Mouse (Mus musculus) urinary bladder, postnatal 14 days (tissue): ENCODE measurements around the gene Praf2.

ENCODE experiments used
- DNase-seq: peaks from one replicate; pipeline ENCODE4 v3.0.0; 2021; ENCODE audit warnings: low spot score

Praf2 gene

GRCm38 (mm10) chrX:7739336-7740081 is 11.3 kb downstream of the Praf2 start:
- DNase-seq, result peak; percentile 59

- peak; percentile 63 for DNase-seq
These were observed 12.0 kb downstream of the Praf2 start for GRCm38 (mm10) chrX:7740082-7740819.

- DNase-seq, result peak; percentile 16
These were observed 12.9 kb downstream of the Praf2 start for GRCm38 (mm10) chrX:7741103-7741502.

DNA sequence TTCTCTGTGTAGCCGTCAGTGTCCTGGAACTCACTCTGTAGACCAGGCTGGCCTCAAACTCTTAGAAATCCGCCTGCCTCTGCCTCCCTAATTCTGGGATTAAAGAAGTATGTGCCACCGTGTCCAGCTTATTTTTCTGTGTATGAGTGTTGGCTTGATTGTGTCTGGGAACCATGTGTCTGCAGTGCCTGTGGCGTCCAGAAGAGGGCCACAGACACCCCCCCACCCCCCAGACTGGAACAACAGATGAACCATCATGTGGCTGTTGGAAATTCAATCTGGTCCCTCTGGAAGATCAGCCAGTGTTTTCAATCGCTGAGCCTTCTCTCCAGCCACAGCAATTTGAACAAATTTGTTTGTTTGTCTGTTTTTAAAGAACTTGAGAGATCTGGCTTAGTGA is 15.2 kb downstream of the Praf2 start:
- no peak for DNase-seq

DNA sequence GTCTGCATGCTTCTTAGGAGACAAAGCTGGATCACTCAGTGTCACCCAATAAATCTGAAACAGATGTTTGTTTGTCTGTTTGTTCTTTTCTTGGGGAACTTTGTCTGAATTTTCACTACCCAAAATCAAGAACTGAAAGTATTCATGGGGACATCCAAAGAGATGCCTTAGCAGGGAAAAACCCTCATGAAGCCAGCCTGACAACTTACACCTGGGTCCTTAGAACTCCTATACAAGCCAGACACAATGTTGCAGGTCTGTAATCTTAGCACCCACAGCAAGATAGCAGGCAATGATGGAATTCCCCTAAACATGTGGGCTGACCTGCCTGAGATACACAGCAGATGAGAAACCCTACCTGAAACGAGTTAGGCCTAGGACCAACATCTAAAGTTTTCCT is 16.7 kb downstream of the Praf2 start:
- no peak for DNase-seq

GRCm38 (mm10) chrX:7745429-7745828 is 17.2 kb downstream of the Praf2 start:
- no peak for DNase-seq

- DNase-seq, result peak; percentile 67
These were observed 22.3 kb downstream of the Praf2 start, which contains the start of gene Ccdc120 for GRCm38 (mm10) chrX:7750432-7751116. TSS of gene Ccdc120 (minus strand) at chrX:7750905.

DNA sequence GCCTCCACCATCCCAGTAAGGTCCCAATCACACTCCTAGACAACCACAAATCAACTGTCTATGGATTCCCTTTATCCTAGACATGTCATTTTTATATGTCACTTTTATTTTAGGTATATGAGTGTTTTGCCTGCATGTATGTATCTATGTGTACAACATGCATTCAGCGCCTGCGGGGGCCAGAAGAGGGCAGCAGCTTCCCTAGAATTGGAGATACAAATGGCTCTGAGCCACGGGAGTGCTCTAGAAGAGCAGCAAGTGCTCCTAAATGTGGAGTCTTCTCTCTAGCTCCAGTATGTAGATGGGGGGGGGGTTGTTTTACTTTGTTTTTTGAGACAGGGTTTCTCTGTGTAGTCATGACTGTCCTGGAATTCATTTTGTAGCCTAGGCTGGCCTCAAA is 25.4 kb downstream of the Praf2 start:
- DNase-seq, result peak; percentile 25

- DNase-seq, result peak; percentile 93
These were observed 34.1 kb downstream of the Praf2 start, which contains the start of gene Tfe3 for GRCm38 (mm10) chrX:7762137-7762920. TSS of gene Tfe3 (plus strand) at chrX:7762560.

DNA sequence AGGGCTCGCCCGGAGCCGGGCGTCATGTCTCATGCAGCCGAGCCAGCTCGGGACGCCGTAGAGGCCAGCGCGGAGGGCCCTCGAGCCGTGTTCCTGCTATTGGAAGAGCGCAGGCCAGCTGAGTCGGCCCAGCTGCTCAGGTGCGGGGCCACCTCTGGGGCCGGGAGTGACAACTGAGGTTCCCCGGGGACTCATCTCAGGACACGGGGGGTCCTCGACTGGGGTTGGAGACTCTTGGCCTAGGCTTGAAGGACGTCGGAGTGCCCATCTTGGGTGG is 34.6 kb downstream of the Praf2 start:
- DNase-seq, result no peak

DNA sequence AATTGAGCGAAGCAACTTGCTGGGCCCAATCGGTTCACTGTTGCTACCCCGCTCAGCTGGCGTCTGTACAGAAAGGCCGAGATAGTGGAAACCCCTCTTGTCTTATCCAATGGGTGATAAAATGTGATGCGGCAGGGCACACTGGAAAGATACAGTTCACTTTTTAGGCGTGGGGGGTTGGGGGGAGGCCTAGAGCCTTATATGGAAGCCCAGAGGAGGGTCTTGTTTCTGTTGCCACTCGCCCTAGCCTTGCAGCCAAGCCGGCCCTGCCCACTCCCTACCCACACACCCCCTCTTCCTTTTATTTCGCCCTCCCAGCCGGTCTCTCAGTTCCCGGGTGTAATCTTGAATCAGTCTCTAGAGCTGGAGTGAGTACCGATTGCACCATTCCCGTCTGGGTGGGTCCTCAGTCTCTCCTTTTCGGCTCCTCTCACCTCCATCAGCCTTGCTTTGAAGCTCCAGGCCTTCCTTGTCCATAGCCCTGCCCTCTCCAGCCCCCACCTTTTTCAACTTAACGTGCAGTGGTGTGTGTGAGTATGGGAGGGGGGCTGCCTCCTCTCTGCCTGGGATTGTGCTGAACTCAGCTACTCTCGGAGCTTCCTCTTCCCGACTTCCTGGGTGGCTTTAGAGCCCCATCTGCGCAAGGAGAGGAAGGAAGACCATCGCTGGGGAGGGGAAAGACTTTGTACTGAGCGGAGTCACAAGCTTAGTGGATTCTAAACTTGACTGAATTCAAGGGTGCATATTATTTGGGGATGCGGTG is 35.6 kb downstream of the Praf2 start:
- DNase-seq, result peak; percentile 37

GRCm38 (mm10) chrX:7764657-7765280 is 36.5 kb downstream of the Praf2 start:
- no peak for DNase-seq

DNA sequence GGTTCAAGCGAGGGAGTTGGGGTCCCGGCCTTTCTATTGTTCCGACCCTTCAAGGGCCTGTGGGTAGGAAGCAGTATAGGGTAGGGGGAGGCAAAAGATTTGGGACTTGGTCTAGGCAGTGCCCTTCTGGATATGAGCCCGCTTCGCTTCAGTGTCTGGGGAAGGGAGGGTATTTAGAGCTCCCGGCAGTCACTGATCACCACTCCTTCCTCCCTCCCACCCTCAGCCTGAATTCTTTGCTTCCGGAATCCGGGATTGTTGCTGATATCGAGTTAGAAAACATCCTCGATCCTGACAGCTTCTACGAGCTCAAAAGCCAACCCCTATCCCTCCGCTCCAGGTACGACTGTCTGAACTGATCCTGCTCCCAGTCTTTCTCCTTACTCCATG is 37.0 kb downstream of the Praf2 start:
- DNase-seq, result no peak

GRCm38 (mm10) chrX:7765764-7766163 is 37.5 kb downstream of the Praf2 start:
- peak; percentile 77 for DNase-seq

DNA sequence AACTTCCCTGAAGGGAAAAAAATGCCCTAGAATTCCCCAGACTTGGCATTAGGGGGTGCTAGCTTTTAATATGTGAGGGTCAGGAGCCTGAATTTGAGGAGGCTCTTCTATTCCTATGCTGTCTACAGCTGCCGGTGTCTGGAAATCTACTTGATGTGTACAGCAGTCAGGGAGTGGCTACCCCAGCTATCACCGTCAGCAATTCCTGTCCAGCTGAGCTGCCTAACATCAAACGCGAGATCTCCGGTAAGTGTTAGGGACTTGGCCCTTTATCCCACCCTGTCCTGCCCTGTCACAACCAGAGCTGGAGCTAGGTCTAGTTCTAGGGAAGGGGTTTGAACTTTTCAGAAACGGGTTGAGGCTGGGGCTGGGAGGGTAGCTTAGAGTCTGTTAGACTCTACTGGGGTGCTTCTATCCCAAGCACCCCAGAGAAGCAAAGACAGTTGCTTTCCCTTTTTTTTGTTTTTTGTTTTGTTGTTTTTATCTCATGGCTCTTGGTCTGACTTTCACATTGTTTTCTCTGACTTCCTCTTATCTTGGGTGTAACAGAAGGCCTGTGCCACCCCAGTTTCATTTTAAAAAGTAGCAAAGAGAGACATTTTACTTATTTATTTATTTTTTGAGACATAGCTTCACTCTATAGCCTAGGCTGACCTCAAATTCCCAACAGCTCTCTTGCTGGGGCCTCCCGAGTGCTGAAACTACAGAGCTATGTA is 41.2 kb downstream of the Praf2 start:
- no peak for DNase-seq

- no peak for DNase-seq
These were observed 44.5 kb downstream of the Praf2 start for GRCm38 (mm10) chrX:7772766-7773165.

GRCm38 (mm10) chrX:7775501-7776205 is 47.4 kb downstream of the Praf2 start:
- DNase-seq, result no peak

GRCm38 (mm10) chrX:7776329-7777082 is 48.3 kb downstream of the Praf2 start:
- peak; percentile 62 for DNase-seq
